Mouse (Mus musculus) midbrain, embryonic 13.5 days (tissue): Measurements from ENCODE around the gene Cd22. TPM values are rescaled to one million over a fixed set of nuclear protein-coding genes. Genes with fewer than 3 reads are reported as not detected.

Source experiments
- ATAC-seq: fragments of 200-750 bp; cut with Nextera tagmentation; 2 replicates; pipeline ENCODE4 v1.8.0; 2017; ENCODE audit warnings: mild to moderate bottlenecking, moderate TSS enrichment, moderate library complexity
- H3K27ac ChIP-seq: fragments of 300-500 bp; sonication (generic); 2 replicates; pipeline ENCODE4 v1.5.1; 2015; ENCODE audit warnings: inconsistent platforms, mild to moderate bottlenecking, moderate library complexity
- H3K27me3 ChIP-seq: fragments of 300-500 bp; sonication (generic); 2 replicates; pipeline ENCODE4 v1.6.1; 2015; ENCODE audit warnings: mild to moderate bottlenecking, inconsistent platforms
- H3K36me3 ChIP-seq: fragments of 300-500 bp; sonication (generic); 2 replicates; pipeline ENCODE4 v1.6.1; 2015; ENCODE audit warnings: mild to moderate bottlenecking, inconsistent platforms
- H3K4me1 ChIP-seq: fragments of 300-500 bp; sonication (generic); replicated peaks from 2 replicates; pipeline ENCODE4 v1.6.1; 2015; ENCODE audit warnings: inconsistent platforms
- H3K4me2 ChIP-seq: fragments of 300-500 bp; sonication (generic); replicated peaks from 2 replicates; pipeline ENCODE4 v1.6.1; 2015; ENCODE audit warnings: moderate library complexity, mild to moderate bottlenecking, inconsistent platforms
- H3K4me3 ChIP-seq: fragments of 300-500 bp; sonication (generic); replicated peaks from 2 replicates; pipeline ENCODE4 v1.5.1; 2015; ENCODE audit warnings: mild to moderate bottlenecking, inconsistent platforms
- H3K9ac ChIP-seq: fragments of 300-500 bp; sonication (generic); replicated peaks from 2 replicates; pipeline ENCODE4 v1.6.1; 2015; ENCODE audit warnings: mild to moderate bottlenecking, inconsistent platforms
- H3K9me3 ChIP-seq: fragments of 300-500 bp; sonication (generic); 2 replicates; pipeline ENCODE4 v1.6.1; 2016; ENCODE audit warnings: mild to moderate bottlenecking, inconsistent platforms
- WGBS: fragments of 180-500 bp; shearing (Covaris S2); methylation state at CpG from one replicate; pipeline ENCODE4 v1.1.7; 2015; 5-methylcytosine and 5-hydroxymethylcytosine counted together
- polyA plus RNA-seq: library from polyadenylated mRNA; unstranded; fragments of >200 nt; fragmentation: Nextera tagmentation; extraction: Ambion mirVana; gene quantifications from 2 replicates; pipeline ENCODE4 v1.2.1, GENCODE M21; 2015

Gene Cd22
- polyA plus RNA-seq, 1 experiment from 2014 or later: not detected

- Histone ChIP-seq H3K4me2 (peak overlapping the region; percentile 48), H3K4me3 (peak overlapping the region; percentile 31), H3K9me3 (no peaks in the 10 kb centered on the region), H3K36me3 (no peaks in the 10 kb centered on the region), H3K27ac (no peak overlapping the region), H3K27me3 (peaks cover 7% of the 10 kb centered on the region; the same call in 1 of the 2 replicates), H3K9ac (no peak overlapping the region; the same call in 1 of the 2 replicates), H3K4me1 (peaks cover 5% of the 10 kb centered on the region; the same call in 1 of the 2 replicates)
- ATAC-seq: peak; percentile 78
- 9% methylated on average over 13 of the region's 16 CpGs for WGBS
Observed at GRCm38 (mm10) chr7:30859635-30860402, 20.3 kb downstream of the Cd22 start.

GRCm38 (mm10) chr7:30859290-30859634 lies 20.9 kb downstream of the Cd22 start:
- peak; percentile 57 for ATAC-seq
- peaks cover 7% of the 10 kb centered on the region; the same call in 1 of the 2 replicates for H3K27me3 ChIP-seq
- H3K4me1 ChIP-seq: peaks cover 5% of the 10 kb centered on the region; the same call in 1 of the 2 replicates
- no peak overlapping the region for H3K4me3 ChIP-seq
- H3K27ac ChIP-seq: no peak overlapping the region
- no peaks in the 10 kb centered on the region for H3K9me3 ChIP-seq
- H3K36me3 ChIP-seq: no peaks in the 10 kb centered on the region
- H3K4me2 ChIP-seq: peak overlapping the region; percentile 48; the same call in 1 of the 2 replicates
- no peak overlapping the region for H3K9ac ChIP-seq

- 74% methylated on average over 1 of the region's 1 CpGs for WGBS
Observed at GRCm38 (mm10) chr7:30857746-30858145, 22.4 kb downstream of the Cd22 start.

DNA sequence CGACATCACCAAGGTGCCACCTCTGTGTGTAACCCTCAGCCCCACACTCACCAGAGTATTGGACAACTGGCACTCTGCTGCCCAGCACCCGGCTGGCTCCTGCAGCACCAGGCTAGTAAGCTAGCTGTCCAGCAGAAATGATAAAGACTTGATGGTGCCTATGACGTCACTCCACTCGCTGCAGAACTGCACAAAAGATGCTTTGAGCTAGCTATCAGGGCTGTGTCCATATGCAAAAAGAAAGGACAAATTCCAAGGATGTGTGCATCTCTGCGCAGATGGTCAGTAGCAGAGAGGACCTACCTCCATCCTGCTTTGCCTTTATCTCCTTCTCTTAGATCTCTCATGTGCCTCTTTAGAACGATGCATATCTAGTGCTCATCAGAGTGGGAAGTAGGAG lies 24.1 kb downstream of the Cd22 start, which contains the start of gene Ffar3:
Gene Ffar3 (minus strand): TSS at position 101 of the 400 bp plus-strand sequence.
- H3K4me2 ChIP-seq: no peak within 1 kb of the TSS
- no peak within 1 kb of the TSS for H3K4me3 ChIP-seq
- WGBS: 83% methylated on average over 6 of the region's 6 CpGs
- ATAC-seq: no peak
- peaks cover 7% of the 10 kb centered on the region; the same call in 1 of the 2 replicates for H3K27me3 ChIP-seq
- no peaks in the 10 kb centered on the region for H3K36me3 ChIP-seq
- no peak within 1 kb of the TSS for H3K9ac ChIP-seq
- no peaks in the 10 kb centered on the region for H3K9me3 ChIP-seq
- H3K4me1 ChIP-seq: peaks cover 5% of the 10 kb centered on the region; the same call in 1 of the 2 replicates
- H3K27ac ChIP-seq: no peak within 1 kb of the TSS

More at GRCm38 (mm10) chr7:30857746-30858145, 22.4 kb downstream of the Cd22 start:
- H3K4me2 ChIP-seq: no peak overlapping the region
- H3K27ac ChIP-seq: no peak overlapping the region
- no peaks in the 10 kb centered on the region for H3K9me3 ChIP-seq
- H3K4me1 ChIP-seq: peaks cover 5% of the 10 kb centered on the region; the same call in 1 of the 2 replicates
- no peak overlapping the region for H3K9ac ChIP-seq
- H3K4me3 ChIP-seq: no peak overlapping the region
- no peak for ATAC-seq
- H3K27me3 ChIP-seq: peaks cover 7% of the 10 kb centered on the region; the same call in 1 of the 2 replicates
- no peaks in the 10 kb centered on the region for H3K36me3 ChIP-seq

GRCm38 (mm10) chr7:30851421-30851820 lies 28.7 kb downstream of the Cd22 start:
- no peak overlapping the region for H3K27ac ChIP-seq
- H3K4me3 ChIP-seq: no peak overlapping the region
- H3K4me1 ChIP-seq: no peaks in the 10 kb centered on the region
- H3K27me3 ChIP-seq: no peaks in the 10 kb centered on the region
- H3K9me3 ChIP-seq: no peaks in the 10 kb centered on the region
- ATAC-seq: no peak
- no peaks in the 10 kb centered on the region for H3K36me3 ChIP-seq
- 86% methylated on average over 1 of the region's 1 CpGs for WGBS
- no peak overlapping the region for H3K4me2 ChIP-seq
- no peak overlapping the region for H3K9ac ChIP-seq

DNA sequence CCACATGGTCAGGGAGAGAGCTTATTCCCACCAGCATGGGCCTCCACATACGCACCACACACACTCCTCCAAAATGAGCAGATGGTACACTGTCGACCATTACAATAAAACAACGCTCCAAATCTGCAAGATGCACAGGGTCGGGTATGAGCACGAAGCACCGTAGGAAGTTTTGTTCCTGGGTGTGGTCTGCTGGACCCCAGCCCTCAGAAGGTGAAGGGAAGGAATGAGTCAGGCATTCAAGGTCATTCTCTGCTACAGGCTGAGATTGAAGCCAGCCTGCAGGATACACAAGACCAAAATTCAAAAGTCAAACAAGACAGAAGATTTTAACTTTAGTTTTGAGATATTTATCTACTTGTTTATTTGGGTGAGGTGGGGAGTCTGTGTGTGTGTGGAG lies 32.2 kb downstream of the Cd22 start:
- ATAC-seq: no peak
- 76% methylated on average over 6 of the region's 6 CpGs for WGBS

DNA sequence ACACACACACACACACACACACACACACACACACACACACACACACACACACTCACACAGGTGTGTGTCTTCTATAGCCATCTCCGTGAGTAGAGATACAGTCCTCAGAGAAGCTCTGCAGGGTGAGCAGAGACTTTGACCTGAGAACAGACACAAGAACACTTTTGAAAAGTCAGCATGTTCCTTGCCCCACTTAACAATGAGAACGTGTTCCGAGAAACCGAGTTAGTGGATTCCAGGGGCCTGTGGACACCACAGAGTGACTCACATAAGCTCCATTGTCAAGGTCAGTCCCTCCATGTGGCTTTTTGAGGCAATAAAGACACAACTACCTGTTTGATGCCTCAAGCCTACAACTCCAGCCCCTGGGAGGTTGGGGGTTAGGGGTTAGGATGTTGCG lies 32.8 kb downstream of the Cd22 start:
- Histone ChIP-seq H3K27ac (no peak overlapping the region), H3K4me2 (no peak overlapping the region), H3K4me1 (peaks cover 11% of the 10 kb centered on the region), H3K27me3 (no peaks in the 10 kb centered on the region), H3K9ac (no peak overlapping the region), H3K4me3 (no peak overlapping the region), H3K9me3 (no peaks in the 10 kb centered on the region), H3K36me3 (no peaks in the 10 kb centered on the region)
- 89% methylated on average over 5 of the region's 5 CpGs for WGBS
- ATAC-seq: no peak

More for the DNA sequence above, 32.2 kb downstream of the Cd22 start:
- H3K4me3 ChIP-seq: no peak overlapping the region
- H3K4me1 ChIP-seq: peaks cover 11% of the 10 kb centered on the region
- no peaks in the 10 kb centered on the region for H3K27me3 ChIP-seq
- no peak overlapping the region for H3K4me2 ChIP-seq
- H3K9ac ChIP-seq: no peak overlapping the region
- no peak overlapping the region for H3K27ac ChIP-seq
- no peaks in the 10 kb centered on the region for H3K9me3 ChIP-seq
- H3K36me3 ChIP-seq: no peaks in the 10 kb centered on the region

- H3K36me3 ChIP-seq: no peaks in the 10 kb centered on the region
- H3K27ac ChIP-seq: no peak overlapping the region
- no peaks in the 10 kb centered on the region for H3K27me3 ChIP-seq
- no peak overlapping the region for H3K4me3 ChIP-seq
- peaks cover 11% of the 10 kb centered on the region for H3K4me1 ChIP-seq
- no peaks in the 10 kb centered on the region for H3K9me3 ChIP-seq
- 93% methylated on average over 2 of the region's 2 CpGs for WGBS
- ATAC-seq: no peak
- H3K9ac ChIP-seq: no peak overlapping the region
- H3K4me2 ChIP-seq: no peak overlapping the region
Observed at GRCm38 (mm10) chr7:30846505-30847053, 33.6 kb downstream of the Cd22 start.

- H3K4me3 ChIP-seq: no peak overlapping the region
- no peak overlapping the region for H3K9ac ChIP-seq
- H3K4me1 ChIP-seq: peaks cover 11% of the 10 kb centered on the region
- peak; percentile 45; the same call in 1 of the 2 replicates for ATAC-seq
- H3K27ac ChIP-seq: peak overlapping the region; percentile 68
- WGBS: 25% methylated on average over 7 of the region's 7 CpGs
- no peaks in the 10 kb centered on the region for H3K36me3 ChIP-seq
- no peak overlapping the region for H3K4me2 ChIP-seq
- no peaks in the 10 kb centered on the region for H3K9me3 ChIP-seq
- no peaks in the 10 kb centered on the region for H3K27me3 ChIP-seq
Observed at GRCm38 (mm10) chr7:30844676-30845297, 35.4 kb downstream of the Cd22 start.

DNA sequence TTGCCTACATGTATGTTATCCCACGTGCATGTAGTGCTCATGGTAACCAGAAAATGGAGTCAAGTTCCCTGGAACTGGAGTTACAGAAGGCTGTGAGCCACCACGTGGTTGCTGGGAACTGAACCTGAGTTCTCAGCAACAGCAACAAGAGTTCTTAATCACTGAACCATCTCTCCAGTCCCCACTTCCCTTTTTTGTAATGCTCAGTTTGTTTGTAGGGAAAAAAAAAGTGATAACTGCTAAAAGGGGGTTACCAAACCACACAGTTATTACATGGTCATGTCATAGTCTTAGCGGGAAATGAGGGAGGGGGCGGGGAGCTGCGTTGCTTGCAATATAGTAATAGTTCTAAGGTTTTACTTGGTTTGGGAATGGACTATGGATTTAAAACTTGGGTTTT lies 38.0 kb downstream of the Cd22 start:
- Histone ChIP-seq H3K9ac (no peak overlapping the region), H3K27ac (no peak overlapping the region), H3K9me3 (no peaks in the 10 kb centered on the region), H3K36me3 (no peaks in the 10 kb centered on the region), H3K4me1 (peaks cover 11% of the 10 kb centered on the region), H3K4me3 (no peak overlapping the region), H3K4me2 (no peak overlapping the region), H3K27me3 (no peaks in the 10 kb centered on the region)
- ATAC-seq: no peak
- WGBS: 90% methylated on average over 5 of the region's 5 CpGs

- Histone ChIP-seq H3K4me3 (no peak overlapping the region), H3K9ac (no peak overlapping the region), H3K4me2 (no peak overlapping the region), H3K9me3 (no peaks in the 10 kb centered on the region), H3K27ac (no peak overlapping the region), H3K27me3 (no peaks in the 10 kb centered on the region), H3K4me1 (peaks cover 11% of the 10 kb centered on the region), H3K36me3 (no peaks in the 10 kb centered on the region)
- 84% methylated on average over 4 of the region's 4 CpGs for WGBS
- no peak for ATAC-seq
Observed at GRCm38 (mm10) chr7:30841379-30841778, 38.8 kb downstream of the Cd22 start.

DNA sequence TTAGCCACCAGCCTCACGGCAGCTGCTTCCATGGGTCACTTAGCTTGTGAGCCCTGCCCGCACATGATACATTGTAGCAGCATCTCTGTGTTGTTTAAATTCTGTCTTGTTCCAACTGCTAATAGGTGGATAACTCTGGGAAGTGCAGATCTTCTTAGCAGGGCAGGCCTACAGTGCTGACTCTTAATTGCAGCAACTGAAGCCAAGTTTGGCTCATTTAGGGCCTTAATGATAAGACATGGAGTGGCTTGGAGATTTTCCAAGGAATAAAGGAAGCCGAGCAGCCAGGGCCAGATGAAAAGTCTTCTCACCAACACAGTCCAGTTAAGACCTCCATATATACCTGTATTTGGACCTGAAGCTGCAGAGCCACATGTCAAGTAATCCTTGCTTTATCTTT lies 39.8 kb downstream of the Cd22 start:
- Histone ChIP-seq H3K4me3 (no peak overlapping the region), H3K4me2 (no peak overlapping the region), H3K27me3 (no peaks in the 10 kb centered on the region), H3K9ac (no peak overlapping the region), H3K4me1 (peaks cover 11% of the 10 kb centered on the region), H3K9me3 (no peaks in the 10 kb centered on the region), H3K27ac (no peak overlapping the region), H3K36me3 (no peaks in the 10 kb centered on the region)
- no peak for ATAC-seq
- 80% methylated on average over 3 of the region's 3 CpGs for WGBS
